Mouse (Mus musculus) heart, adult 8-10 months (tissue): Measurements from ENCODE around the gene Fam213b. TPM values are rescaled to one million over a fixed set of nuclear protein-coding genes. Genes with fewer than 3 reads are reported as not detected.

Experiments used
- DNase-seq: peaks from one replicate; pipeline ENCODE4 v3.0.0; 2022; ENCODE audit warnings: low spot score
- total RNA-seq, 4 experiments: library from RNA; stranded (reverse); gene quantifications; 2 replicates each; pipeline ENCODE4 v1.2.4; 2022

Gene Fam213b
- total RNA-seq, 4 experiments from 2014 or later, result 92.4 to 111 (median 101) TPM

DNA sequence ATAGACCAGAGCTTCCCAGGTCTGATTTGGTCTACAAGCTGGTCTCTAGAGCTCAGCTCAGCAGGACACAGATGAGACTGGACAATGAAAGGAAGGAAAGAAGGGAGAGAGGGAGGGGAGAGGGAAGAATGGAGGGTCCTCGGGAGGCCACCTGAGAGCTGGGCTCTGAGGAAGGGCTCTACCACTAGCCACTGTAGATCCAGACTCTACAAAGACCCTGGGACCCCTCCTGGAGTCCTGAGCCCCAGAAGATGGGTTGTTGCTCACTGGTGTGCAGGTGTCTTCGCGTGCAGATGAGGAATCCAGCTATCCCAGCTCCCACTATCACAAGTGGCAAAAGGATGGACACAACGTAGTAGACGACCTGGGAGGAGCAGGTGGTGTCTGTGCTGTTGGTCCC, 24.0 kb upstream of the Fam213b start:
- no peak for DNase-seq

DNA sequence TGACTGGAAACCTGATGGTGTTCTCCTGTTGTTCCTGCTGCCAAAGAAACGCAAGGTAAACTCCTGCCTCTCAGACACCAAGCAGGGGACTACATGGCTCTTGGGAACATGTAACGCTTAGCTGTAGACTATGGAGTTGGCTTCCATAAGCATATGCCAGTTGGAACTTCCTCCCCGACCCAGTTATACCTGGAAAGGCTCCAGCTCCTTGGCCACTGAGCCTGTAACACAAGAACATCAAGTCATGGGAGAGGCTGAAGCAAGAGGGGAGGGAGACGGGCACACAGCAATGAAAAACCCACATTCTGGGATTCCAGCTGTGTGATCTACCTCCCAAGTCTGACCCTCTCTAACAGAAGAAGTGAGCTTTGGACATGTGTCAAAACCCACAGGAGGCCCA, 23.4 kb upstream of the Fam213b start:
- no peak for DNase-seq

DNA sequence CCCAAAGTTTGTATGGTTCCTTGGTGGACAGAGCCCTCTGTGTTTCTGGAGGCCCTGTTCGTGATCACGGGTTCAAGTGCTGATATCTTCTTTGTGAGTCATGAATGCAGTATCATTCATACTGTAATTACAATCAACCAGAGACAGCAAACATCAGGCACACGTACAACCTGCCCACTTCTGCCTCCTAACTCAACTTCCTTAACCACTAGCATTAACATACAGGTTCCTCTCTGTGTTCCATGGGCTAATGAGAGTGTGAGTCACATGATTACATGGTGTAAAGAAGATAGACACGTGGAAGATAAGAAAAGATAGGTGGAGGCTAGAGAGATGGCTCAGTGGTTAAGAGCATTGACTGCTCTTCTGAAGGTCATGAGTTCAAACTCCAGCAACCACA, 17.7 kb upstream of the Fam213b start:
- DNase-seq, result no peak

DNA sequence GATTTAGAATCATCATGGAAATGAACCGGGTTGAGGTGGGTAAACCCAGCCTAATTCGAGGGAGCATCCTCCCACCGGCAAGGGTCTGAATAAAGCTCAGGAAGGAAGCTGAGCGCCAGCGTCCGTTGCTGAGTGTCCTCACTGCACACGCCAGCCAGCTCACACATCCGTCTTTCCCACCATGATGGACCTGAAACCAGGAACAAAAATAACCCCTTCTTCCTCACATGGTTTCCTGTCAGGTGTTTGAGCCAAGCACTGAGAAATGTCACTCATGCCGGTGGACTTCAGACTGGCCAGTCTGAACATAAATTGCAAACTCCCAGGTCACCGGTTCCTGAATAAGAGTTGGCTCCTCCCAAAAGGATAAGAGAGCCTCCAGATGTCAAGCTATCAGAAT, 16.4 kb upstream of the Fam213b start:
- DNase-seq, result no peak

DNA sequence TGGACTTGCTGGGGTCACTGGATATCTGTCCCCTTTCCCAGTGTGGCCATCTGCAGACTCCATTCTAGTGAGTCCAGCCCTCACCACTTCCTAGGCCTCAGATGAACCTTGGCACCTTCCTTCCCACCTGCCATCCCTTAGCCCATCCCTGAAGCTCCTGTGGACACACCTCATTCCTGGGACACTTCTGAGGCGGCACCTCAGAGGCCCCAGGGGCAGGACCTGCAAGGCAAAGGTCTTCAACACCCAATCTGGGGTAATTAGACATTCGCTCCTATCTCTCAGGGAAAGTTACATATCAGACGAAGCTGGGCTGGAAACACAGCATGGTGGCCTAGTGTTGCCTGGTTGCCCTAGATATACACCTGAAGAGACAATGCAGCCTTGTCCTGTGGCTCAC, 15.8 kb upstream of the Fam213b start:
- no peak for DNase-seq

DNA sequence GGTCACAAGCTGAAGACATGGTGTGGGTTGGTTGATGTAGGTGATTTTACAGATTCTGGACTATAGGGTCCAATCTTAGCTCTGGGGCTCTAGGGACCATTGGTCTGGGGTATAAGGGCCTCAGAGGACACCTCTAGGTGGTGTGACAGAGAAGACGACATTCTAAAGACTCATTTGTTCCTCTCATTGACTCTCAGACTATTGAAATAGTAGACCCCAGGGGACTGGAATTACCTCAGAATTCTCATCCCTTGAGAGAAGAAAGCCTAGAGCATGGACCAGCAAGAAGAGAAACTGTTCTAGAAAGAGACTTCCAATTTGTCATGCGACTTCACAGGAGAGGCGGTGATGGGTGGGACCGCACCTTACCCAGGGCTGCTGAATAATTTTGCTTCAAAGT, 15.3 kb upstream of the Fam213b start:
- no peak for DNase-seq

DNA sequence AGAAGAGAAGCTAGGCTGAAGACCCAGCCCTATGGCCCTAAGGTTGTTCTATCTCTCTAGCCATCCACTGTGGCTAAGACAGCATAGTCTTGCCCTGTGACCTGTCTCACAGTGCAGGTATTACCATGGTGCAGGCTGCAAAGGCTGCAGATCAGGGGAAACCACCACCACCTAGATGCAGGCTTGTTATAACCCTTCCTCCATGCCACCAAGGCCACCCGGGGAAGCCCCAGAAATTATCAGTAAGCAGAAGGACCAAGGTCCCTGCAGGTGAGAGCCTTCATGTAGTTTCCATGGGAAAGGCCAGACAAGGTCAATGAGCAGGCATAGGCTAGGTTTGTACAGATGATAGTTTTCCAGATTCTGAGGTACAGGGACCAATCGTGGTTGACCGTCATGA, 14.9 kb upstream of the Fam213b start:
- no peak for DNase-seq

DNA sequence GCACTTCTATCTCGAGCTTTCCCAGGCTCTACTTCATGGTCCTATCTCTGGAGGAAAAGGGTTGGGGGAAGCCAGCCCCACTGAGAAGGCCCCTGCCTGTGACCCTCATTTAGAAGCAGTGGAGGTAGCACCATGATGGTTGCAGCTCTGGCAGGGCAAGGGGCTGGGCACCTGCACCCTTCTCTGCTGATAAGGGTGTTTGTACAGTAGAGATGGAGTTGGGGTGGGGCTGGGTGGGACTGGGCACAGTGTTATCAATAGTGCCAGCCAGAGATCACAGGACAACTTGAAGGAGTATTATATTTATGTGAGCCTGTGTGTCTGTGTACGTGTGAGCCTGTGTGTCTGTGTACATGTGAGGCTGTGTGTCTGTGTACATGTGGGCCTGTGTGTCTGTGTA, 12.7 kb upstream of the Fam213b start:
- no peak for DNase-seq

DNA sequence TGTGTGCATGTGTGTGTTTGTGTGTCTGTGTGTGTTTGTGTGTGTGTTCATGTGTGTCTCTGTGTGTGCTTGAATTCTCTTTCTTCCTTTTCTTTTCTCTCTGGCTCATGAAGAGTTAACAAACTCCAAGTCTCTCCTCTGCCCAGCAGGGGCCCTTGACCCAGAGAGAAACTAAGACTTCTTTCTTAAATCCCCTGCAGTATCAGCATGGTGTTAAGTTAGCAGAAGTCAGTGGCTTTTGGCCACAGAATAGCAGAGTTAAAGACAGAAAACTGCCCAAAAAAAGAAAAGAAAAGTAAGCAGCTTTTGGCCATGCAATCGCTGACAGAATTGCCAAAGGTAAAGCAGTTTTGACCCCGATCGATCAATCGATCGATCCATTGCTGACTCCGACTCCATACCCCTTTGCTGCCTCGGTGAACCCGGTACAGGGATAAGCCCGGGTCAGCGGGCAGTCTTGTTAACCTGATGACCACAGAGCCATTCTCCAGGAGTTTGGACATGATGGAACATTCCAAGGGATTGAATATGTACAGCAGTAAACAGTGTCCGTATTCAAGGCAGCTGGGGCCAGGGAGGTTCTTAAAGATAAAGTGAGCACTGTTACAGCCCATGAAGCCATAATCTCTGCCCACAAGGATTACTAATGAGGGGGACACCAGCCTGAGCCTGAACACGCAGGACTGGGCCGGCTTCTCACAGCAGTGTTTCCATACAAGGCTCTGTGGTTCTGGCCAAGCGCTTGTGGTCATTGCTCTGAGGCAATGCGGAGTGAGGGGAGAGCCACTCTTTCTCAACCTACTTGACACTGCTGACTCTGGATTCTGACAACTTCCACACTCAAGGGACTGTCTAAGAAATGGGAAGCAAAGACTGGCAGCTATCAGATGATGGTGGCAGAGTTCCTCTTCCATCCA, 11.9 kb upstream of the Fam213b start:
- no peak for DNase-seq

DNA sequence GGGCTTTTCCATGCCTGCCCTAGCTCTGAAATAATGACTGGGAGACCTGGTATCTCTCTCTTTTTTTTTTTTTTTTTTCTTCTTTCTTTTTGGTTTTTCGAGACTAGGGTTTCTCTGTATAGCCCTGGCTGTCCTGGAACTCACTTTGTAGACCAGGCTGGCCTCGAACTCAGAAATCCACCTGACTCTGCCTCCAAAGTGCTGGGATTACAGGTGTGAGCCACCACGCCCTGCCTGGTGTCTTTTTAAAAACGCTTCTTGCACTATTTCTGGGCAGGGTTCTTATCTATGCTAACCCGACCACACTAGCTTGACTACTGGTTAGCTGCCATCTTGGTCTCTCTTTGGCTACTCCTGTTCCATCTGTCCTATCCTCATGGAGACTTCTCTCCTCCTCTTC, 9.6 kb upstream of the Fam213b start:
- DNase-seq, result no peak

DNA sequence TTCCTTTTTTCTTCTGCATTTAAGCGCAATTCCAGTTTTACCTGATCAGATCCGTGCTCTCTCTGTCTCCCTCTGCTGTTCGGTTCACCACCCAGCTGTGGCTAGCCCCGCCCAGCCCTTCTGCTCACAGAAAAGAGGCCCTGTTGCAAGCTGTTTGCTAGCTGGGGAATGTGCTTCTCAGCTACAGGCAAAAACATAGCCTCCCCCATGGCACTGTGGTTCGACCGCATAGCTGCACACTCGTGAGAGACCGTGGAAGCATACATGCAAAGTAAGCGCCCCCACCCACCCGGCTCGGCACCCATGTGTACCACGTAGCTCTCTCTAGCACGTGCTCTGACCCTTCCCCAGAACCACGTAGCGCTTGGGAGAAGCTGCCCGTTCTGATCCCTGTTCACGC, 8.9 kb upstream of the Fam213b start:
- peak; percentile 55 for DNase-seq

DNA sequence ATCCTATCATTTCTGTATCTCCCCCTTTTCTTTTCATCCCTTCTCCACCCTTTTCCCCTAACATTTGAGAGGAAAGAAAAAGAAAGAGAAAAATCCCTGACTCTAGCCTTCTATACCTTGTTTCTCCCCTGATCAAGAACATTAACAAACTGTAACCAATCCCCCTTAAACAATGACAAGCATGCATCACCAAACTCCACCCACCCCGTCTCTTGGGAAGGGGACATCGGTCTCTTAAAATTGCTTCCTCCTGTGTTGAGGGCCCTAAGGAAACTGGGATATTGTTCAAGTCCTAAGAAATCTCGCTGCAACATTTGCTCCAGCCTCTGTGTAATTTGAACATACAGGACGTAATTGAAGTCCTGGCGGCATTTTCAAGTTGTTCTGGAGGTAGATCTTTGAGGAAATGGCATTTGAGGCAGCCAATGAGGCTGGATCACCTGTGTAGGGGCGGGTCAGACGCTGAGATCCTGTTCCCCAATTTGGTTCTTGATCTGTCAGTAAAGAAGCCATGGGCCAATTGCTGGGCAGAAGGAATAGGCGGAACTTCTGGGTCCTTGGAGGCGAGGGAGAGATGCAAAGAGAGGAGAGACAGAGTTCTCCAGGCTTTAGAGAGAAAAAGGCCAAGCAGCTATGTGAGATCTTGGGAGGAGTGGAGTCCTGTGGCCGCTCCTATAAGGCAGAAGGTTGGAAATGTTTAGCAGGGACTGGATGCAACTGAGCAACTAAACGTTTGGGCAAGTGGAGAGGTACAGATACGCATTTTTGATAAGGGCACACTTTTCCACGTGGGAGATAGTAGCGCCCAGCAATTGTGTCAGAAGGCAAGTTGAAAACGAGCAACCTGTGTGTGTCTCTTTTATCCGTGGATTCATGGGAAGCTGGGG, 5.5 kb upstream of the Fam213b start:
- peak; percentile 73 for DNase-seq

DNA sequence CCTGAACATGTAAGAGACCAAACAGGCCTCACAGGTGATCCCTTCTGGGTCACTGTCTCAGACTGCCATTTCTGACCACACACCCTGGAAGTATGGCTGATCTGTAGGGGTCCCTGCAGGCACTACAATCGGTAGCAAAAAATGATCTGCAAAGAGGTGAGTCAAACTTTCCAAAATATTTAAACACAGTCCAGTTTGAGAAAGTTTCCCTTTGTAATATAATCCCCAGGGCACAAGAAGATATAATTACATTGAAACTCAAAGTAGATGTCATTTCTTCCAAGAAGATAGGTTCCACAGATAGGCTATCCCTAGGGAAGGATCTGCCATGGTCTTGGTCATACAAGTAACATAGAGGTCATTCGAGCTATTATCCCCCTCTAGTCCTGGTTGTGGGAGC, 3.4 kb upstream of the Fam213b start:
- DNase-seq, result no peak

DNA sequence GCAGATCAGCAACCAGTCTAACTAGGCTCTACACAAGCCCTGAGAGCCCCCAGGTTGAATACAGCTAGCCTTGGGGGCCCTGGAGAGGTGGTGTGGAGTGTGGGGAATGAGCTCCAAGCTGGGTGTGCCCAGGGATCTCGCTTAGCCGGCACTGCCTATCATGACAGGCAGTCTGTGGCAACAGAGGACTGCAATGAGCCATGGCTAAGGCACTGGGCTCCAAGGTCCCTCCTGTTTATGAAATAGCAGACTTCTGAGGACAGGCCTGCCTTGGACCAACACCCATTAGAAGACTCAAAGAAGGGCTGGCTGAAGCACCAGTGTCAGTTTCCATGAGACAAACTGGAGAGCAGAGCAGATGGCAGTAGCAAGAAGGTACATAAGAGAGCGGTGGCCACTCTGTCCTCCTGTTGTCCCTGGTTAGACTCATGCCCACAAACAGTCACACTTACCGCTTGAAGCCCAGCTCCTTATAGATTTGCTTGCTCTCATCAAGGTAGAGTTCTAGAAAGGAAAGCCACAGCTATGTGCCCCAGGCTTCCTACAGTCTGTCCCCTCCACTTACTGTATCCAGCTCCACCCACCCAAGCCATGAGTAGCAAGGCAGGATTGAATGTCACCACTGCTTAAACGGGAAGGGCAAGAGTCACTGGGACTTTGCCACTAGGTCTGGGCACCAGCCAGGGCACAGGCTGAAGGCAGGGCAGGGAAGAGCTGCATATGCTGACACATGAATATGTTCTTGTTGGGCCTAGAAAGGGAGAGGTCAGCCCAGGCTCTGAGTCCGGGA, 1.1 kb downstream of the Fam213b start:
- DNase-seq, result no peak

DNA sequence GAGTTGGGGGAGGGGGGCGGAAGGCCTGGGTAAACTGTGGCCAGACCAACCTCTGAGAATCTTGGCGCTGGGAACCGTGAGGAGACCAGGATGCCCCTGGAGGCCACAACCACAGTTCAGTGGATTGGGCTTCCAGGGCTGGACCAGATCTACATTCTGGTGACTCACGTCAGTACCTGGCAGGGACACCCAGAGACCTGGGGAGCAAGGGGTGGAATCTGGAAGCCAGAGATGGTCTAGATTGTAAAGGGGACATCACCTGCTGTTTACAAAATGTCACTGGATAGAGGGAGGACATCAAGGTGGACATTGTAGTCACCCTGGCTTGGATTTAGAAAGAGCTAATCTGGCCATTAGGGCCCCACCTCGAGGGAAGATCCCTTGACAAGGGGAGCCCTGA, 3.4 kb downstream of the Fam213b start:
- DNase-seq, result no peak

DNA sequence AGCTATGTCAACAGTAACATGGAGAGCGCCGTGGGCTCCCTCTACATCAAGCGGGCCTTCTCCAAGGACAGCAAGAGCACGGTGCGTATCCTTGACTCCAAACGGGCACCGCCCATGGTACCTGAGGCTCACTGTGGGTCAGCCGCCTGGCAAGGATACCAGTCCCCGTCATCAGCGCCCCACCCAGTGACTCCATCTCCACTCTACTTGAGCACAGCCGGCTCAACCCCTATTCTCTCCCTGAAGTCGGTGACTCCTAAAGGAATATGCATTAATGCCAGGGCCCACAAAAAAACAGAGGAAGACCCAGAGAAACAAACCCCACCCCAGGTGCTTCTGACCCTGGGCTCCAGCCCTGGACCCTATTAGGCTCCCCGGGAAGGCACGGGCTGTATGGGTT, 8.0 kb downstream of the Fam213b start:
- no peak for DNase-seq

DNA sequence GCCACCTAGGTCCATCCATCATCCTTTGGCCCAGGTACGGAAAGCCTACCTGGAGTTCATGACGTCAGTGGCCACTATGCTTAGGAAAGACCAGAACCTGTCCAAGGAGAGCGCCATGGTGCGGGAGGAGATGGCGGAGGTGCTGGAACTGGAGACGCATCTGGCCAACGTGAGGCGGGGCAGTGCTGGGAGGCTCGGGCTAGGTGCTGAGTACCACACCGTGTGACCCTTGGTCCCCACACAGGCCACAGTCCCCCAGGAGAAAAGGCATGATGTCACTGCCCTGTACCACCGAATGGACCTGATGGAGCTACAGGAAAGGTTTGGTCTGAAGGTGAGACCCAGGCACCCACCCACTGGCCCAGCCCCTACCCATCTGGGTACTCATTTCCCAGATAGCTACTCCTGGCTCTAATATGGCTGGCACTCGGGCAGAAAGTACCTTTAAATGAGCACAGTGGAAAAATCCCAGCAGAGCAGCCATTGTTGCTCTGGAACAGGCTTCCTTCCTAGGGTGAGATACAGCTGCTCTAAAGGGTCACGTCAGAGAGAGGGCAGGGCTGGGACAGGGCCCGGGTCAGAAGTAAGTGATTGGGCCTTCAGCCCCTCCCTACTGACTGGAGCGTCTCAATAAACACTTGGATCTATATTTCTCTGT, 11.2 kb downstream of the Fam213b start:
- DNase-seq, result no peak

DNA sequence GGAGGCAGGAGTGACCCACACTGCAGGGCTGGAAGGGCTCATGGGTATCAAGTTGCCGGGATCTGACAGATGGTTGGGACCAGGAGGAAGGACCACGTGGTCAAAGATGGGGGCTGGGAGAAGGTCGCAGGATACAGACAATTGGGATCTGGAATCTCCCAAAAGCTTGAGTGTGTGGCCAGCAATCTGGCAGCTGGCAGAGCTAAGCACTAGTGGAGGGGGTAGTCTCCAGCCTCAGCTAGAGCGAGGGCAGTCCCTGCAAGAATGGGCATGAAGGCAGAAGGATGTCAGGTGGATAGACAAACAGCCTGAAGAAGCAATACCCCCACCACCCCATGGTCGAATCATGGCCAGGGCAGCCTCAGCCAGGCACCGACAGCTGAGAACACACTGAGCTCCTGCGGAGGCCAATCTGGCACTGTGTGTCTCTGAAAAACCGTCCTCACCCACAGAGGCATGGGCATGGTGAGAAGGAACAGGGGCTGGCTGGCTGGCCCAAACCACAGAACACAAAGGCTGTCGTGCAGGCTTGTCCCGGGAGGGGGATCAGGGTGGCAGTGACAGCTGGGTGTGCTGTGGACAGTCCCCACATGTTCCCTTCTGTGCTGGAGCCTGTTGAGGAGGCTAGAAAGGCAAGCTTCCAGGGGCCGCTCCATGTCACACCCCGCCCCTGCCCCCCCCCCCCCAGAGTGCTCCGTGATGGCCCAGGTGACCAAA, 11.9 kb downstream of the Fam213b start:
- no peak for DNase-seq

DNA sequence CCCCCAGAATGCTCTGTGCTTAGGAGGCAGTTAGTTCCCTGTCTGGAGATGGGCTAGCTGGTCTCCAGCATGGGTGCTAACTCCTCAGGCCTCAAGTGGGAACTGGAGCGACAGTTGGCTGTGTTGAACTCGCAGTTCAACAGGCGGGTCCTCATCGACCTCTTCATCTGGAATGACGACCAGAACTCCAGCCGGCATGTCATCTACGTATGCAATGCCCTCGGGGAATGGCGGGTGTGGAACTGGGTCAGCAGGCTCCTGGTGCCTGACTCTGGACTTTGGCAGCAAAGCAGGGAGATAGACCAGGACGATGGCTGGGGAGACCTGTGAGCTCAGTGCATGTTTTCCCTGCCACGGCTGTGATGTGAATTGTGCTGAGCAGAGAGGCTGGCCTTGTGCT, 13.5 kb downstream of the Fam213b start:
- DNase-seq, result no peak

DNA sequence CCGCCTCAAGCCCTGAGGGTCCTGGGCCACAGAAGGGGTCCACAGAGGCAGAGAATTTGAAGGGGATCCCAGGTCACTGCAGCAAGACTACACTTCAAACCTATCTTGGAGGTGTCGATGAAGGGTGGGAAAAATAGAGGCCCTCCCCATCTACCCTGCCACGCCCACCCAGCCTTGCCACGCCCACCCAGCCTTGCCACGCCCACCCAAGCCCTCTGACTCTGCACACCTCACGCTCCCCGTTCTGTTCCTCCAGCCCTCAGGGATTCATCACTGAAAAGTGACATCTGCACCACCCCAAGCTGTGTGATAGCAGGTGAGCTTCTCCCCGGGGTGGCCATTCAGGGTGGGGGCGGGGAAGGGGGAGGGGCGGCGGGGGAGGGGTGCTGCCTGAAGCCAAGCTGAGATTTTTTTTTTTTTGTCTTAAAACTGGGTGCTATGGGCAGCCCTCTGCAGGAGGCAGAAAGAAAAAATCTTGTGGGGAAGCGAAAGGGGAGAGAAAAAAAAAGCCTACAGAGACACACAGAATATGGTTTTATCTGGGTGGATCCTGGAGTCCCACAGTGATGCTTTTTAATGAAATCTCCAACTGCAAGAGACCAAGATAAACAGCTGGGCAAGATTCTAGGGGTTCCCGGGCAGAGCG, 16.8 kb downstream of the Fam213b start:
- DNase-seq, result no peak
